Mouse (Mus musculus) E14TG2a.4 (cell line): ENCODE measurements around the gene Akr1c19.

Experiments
- CTCF ChIP-seq: conservative IDR thresholded peaks from 2 replicates; pipeline ENCODE4 v1.5.1; 2014; ENCODE audit warnings: low read length
- NANOG ChIP-seq: IDR thresholded peaks from 2 replicates; pipeline ENCODE4 v1.6.1; 2014; ENCODE audit warnings: borderline replicate concordance, low read length, mixed read lengths

- TF ChIP-seq CTCF (no peak), NANOG (no peak)
These were observed 4.6 kb downstream of the Akr1c19 start for GRCm38 (mm10) chr13:4233135-4233534.
